Mouse (Mus musculus): ENCODE results near the gene Usp10.
A peak's percentile ranks its signal among the peaks of the same experiment; 100 is the strongest.

- TF ChIP-seq CTCF (conservative IDR thresholded peaks at IDR 0.05 in 1 of 2, IDR thresholded peaks at IDR 0.05 in 1 of 2; ENCODE audit: low read depth in 2 of 2, low read length in 2 of 2): no peak
- peak; percentile 91 for TF ChIP-seq POLR2A (IDR thresholded peaks at IDR 0.05; ENCODE audit: low read depth, low read length)
- no peak for TF ChIP-seq BHLHE40 (IDR thresholded peaks at IDR 0.05; ENCODE audit: low read depth, low read length)
- TF ChIP-seq JUND (conservative IDR thresholded peaks at IDR 0.05; ENCODE audit: low read depth, low read length): no peak
- TF ChIP-seq MAX (IDR thresholded peaks at IDR 0.05; ENCODE audit: low read length): 0 out of 2 replicates have a peak, but pooled peaks have one; percentile 7
- TF ChIP-seq ELF1 (IDR thresholded peaks at IDR 0.05; ENCODE audit: low read depth, low read length): 0 out of 2 replicates have a peak, but pooled peaks have one; percentile 37
- TF ChIP-seq E2F4 (IDR thresholded peaks at IDR 0.05; ENCODE audit: insufficient replicate concordance, low read depth, low read length): no peak
- no peak for TF ChIP-seq RAD21 (IDR thresholded peaks at IDR 0.05; ENCODE audit: low read depth, low read length)
- peak; percentile 93 for TF ChIP-seq NELFE (IDR thresholded peaks at IDR 0.05; ENCODE audit: low read depth, low read length)
- TF ChIP-seq KAT2A (IDR thresholded peaks at IDR 0.05; ENCODE audit: insufficient replicate concordance, low read length): 0 out of 2 replicates have a peak, but pooled peaks have one; percentile 13
Measured at GRCm38 (mm10) chr8:119910547-119911257, 542 bp downstream of the Usp10 start, which contains the start of gene Gm20388.

Measured in CH12.LX (cell line).